Mouse (Mus musculus) myocyte (in vitro differentiated cells): ENCODE results near the gene 4930469K13Rik. TPM values are rescaled to one million over a fixed set of nuclear protein-coding genes. Genes with fewer than 3 reads are reported as not detected.

Experiments used
- H3K27me3 ChIP-seq: one replicate; pipeline ENCODE4 v1.6.1; 2011; ENCODE audit not compliant: control insufficient read depth, insufficient read depth, insufficient read length
- H3K36me3 ChIP-seq: one replicate; pipeline ENCODE4 v1.6.1; 2011; ENCODE audit not compliant: control insufficient read depth, insufficient read depth
- H3K4me2 ChIP-seq: one replicate; pipeline ENCODE4 v1.6.1; 2011; ENCODE audit warnings: low read depth, control low read depth
- H3K4me3 ChIP-seq: one replicate; pipeline ENCODE4 v1.5.1; 2011; ENCODE audit warnings: mild to moderate bottlenecking, control low read depth, moderate library complexity
- H3K79me2 ChIP-seq: one replicate; pipeline ENCODE4 v1.6.1; 2011; ENCODE audit not compliant: control insufficient read depth, insufficient read depth
- H3ac ChIP-seq: one replicate; pipeline ENCODE4 v1.6.1; 2011; ENCODE audit not compliant: control insufficient read depth, insufficient read length
- CEBPB ChIP-seq: IDR thresholded peaks from 2 replicates; pipeline ENCODE4 v1.6.1; 2011; ENCODE audit warnings: mild to moderate bottlenecking, moderate library complexity; ENCODE audit not compliant: poor library complexity, insufficient read depth, severe bottlenecking
- E2F4 ChIP-seq: IDR thresholded peaks from one replicate; pipeline ENCODE4 v1.6.1; 2011; ENCODE audit warnings: mild to moderate bottlenecking, control low read depth, moderate library complexity; ENCODE audit not compliant: insufficient read depth
- MAX ChIP-seq: IDR thresholded peaks from one replicate; pipeline ENCODE4 v1.6.1; 2011; ENCODE audit warnings: low read depth, mild to moderate bottlenecking, control low read depth
- MYOD1 ChIP-seq, 3 experiments: IDR thresholded peaks; one replicate each; pipeline ENCODE4 v1.6.1; 2011; ENCODE audit warnings: control low read depth in 2 of 3, low read depth in 2 of 3, mild to moderate bottlenecking in 2 of 3, moderate library complexity in 1 of 3; ENCODE audit not compliant: insufficient read length in 2 of 3, control insufficient read depth in 1 of 3
- MYOG ChIP-seq, 3 experiments: IDR thresholded peaks; one replicate each; pipeline ENCODE4 v1.6.1; 2011; ENCODE audit warnings: control low read depth in 2 of 3, low read depth in 2 of 3, mild to moderate bottlenecking in 2 of 3; ENCODE audit not compliant: insufficient read length in 2 of 3, control insufficient read depth in 1 of 3, insufficient read depth in 1 of 3
- POLR2A ChIP-seq: IDR thresholded peaks from one replicate; pipeline ENCODE4 v1.6.1; 2011; ENCODE audit warnings: low read depth, mild to moderate bottlenecking, control low read depth, moderate library complexity; ENCODE audit not compliant: insufficient read length
- POLR2AphosphoS2 ChIP-seq: IDR thresholded peaks from one replicate; pipeline ENCODE4 v1.6.1; 2011; ENCODE audit warnings: low read depth, control low read depth; ENCODE audit not compliant: insufficient read length
- REST ChIP-seq: IDR thresholded peaks from one replicate; pipeline ENCODE4 v1.6.1; 2011; ENCODE audit warnings: mild to moderate bottlenecking, control low read depth, moderate library complexity; ENCODE audit not compliant: insufficient read depth, insufficient read length
- SRF ChIP-seq: IDR thresholded peaks from one replicate; pipeline ENCODE4 v1.6.1; 2011; ENCODE audit warnings: low read depth; ENCODE audit not compliant: control insufficient read depth, insufficient read length
- TCF12 ChIP-seq: IDR thresholded peaks from one replicate; pipeline ENCODE4 v1.6.1; 2011; ENCODE audit warnings: mild to moderate bottlenecking, control low read depth; ENCODE audit not compliant: poor library complexity, insufficient read depth, severe bottlenecking
- TCF3 ChIP-seq: IDR thresholded peaks from one replicate; pipeline ENCODE4 v1.6.1; 2011; ENCODE audit warnings: low read depth, control low read depth; ENCODE audit not compliant: insufficient read length
- USF1 ChIP-seq: IDR thresholded peaks from one replicate; pipeline ENCODE4 v1.6.1; 2011; ENCODE audit warnings: low read depth, mild to moderate bottlenecking, control low read depth, moderate library complexity
- polyA plus RNA-seq: library from polyadenylated mRNA; unstranded; fragments of >200 nt; fragmentation: generic; extraction: Trizol; gene quantifications from one replicate; pipeline ENCODE4 v1.2.1, GENCODE M21; 2012; ENCODE audit warnings: missing spikeins

Gene 4930469K13Rik
- polyA plus RNA-seq, 1 experiment: not detected

DNA sequence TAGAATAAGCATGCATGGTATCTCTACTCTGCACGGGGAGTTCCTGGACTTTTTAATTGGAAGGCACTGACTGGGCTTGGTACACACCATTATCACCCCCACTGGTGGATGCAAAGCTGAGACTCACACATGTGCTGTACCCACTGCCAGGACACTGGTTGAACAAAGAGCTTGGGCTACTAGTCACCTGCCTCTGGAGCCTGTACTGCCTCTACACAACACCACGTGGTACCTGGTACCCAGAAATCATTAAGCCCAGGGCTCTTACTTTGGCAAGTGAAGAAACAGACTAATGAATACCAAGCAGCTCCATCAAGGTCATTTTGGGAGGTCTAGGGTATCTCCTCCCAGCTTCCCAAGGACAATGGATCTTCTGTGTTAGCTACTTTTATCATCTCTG lies 15.4 kb upstream of the 4930469K13Rik start:
- Histone ChIP-seq H3K79me2 (no peaks in the 10 kb centered on the region), H3K36me3 (no peaks in the 10 kb centered on the region), H3K4me2 (no peak overlapping the region), H3K27me3 (no peaks in the 10 kb centered on the region), H3K4me3 (no peak overlapping the region), H3ac (no peak overlapping the region)
- TF ChIP-seq TCF3 (no peak), POLR2AphosphoS2 (no peak), MYOG (IDR thresholded peaks at IDR 0.05; ENCODE audit: control insufficient read depth in 1 of 3, insufficient read depth in 1 of 3, insufficient read length in 2 of 3, low read depth in 2 of 3) (no peak), MAX (no peak), REST (no peak), TCF12 (no peak)

DNA sequence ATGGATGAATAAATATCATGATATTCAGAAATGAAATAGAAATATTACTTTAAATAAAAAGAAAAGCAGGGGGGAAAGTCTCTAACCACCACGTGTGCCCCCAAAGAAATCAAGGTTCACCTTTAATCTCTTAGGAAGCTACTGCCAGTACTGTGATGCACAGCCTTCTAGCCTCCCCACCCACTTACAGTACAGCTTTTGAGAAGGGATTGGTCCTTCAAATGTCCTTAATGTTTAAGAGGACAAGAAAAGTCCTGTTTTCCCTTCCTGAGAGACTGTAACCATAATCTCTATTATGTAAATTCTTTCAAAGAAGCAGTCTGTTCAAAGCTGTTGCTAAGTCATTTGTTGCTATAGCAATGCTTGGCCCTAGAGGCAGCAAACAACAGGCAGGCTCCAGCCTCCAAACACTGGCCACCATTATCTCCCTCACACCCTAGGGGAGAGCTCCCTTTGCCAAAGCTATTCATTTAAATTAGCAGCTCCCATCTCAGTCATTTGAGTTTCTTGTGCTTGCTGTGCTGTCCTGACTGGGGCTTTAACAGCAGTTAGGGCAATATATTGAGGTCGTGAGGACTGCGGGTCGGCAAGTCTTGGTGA lies 14.5 kb upstream of the 4930469K13Rik start:
- Histone ChIP-seq H3K36me3 (no peaks in the 10 kb centered on the region), H3K27me3 (no peaks in the 10 kb centered on the region), H3K79me2 (no peaks in the 10 kb centered on the region), H3ac (no peak overlapping the region), H3K4me2 (no peak overlapping the region), H3K4me3 (no peak overlapping the region)
- TF ChIP-seq REST: no peak
- no peak for TF ChIP-seq POLR2A
- TF ChIP-seq MAX: no peak
- no peak for TF ChIP-seq SRF
- TF ChIP-seq E2F4: no peak
- no peak for TF ChIP-seq MYOG (IDR thresholded peaks at IDR 0.05; ENCODE audit: control insufficient read depth in 1 of 3, insufficient read depth in 1 of 3, insufficient read length in 2 of 3, low read depth in 2 of 3)
- TF ChIP-seq POLR2AphosphoS2: no peak
- no peak for TF ChIP-seq TCF3
- TF ChIP-seq TCF12: no peak
- TF ChIP-seq USF1: no peak
- no peak for TF ChIP-seq MYOD1 (IDR thresholded peaks at IDR 0.05; ENCODE audit: control insufficient read depth in 1 of 3, insufficient read length in 2 of 3, low read depth in 2 of 3)
- no peak for TF ChIP-seq CEBPB

DNA sequence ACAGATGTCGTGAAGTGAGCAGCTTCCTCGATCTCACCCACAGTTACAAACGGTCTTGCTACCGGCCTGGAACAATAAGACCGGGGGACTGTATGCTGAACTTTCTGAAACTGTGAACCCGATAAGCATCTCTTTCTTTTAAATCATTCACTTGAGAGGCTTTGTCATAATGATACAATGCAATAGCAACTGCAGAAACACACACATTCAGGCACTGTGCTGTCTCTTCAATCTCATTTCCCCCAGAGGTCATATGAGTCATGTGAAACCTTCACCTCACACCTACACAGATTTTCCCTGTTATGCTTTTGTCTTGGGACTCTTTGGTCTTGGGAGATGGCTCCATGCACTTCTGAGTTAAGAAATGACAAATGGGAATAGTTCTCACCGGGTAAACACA lies 13.6 kb upstream of the 4930469K13Rik start:
- Histone ChIP-seq H3K27me3 (no peaks in the 10 kb centered on the region), H3K4me2 (no peak overlapping the region), H3K79me2 (no peaks in the 10 kb centered on the region), H3ac (no peak overlapping the region), H3K36me3 (no peaks in the 10 kb centered on the region), H3K4me3 (no peak overlapping the region)
- TF ChIP-seq POLR2A: no peak
- no peak for TF ChIP-seq REST
- TF ChIP-seq CEBPB: no peak
- TF ChIP-seq TCF12: no peak
- no peak for TF ChIP-seq SRF
- no peak for TF ChIP-seq USF1
- no peak for TF ChIP-seq MAX
- TF ChIP-seq POLR2AphosphoS2: no peak
- TF ChIP-seq TCF3: no peak
- no peak for TF ChIP-seq MYOD1 (IDR thresholded peaks at IDR 0.05; ENCODE audit: control insufficient read depth in 1 of 3, insufficient read length in 2 of 3, low read depth in 2 of 3)
- TF ChIP-seq E2F4: no peak
- no peak for TF ChIP-seq MYOG (IDR thresholded peaks at IDR 0.05; ENCODE audit: control insufficient read depth in 1 of 3, insufficient read depth in 1 of 3, insufficient read length in 2 of 3, low read depth in 2 of 3)

DNA sequence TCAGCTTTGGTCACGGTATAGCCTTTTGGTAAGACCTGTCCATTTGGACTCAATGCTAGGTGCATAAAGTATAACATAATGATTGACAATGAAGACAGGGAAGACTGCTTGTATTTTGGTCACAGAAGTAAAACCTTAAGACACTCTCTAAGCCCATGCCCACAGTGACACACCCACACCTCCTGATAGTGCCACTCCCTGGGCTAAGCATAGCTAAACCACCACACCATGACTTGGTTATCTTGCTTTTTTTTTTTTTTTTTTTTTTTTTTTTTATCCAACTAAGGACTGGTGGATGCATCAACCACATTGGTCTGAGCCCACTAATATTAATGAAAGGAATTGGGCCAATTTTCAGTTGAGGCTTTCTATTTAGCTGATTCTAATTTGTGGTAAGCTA lies 10.9 kb upstream of the 4930469K13Rik start:
- Histone ChIP-seq H3K4me3 (no peak overlapping the region), H3K36me3 (no peaks in the 10 kb centered on the region), H3K4me2 (no peak overlapping the region), H3K79me2 (no peaks in the 10 kb centered on the region), H3K27me3 (no peaks in the 10 kb centered on the region), H3ac (no peak overlapping the region)
- TF ChIP-seq SRF: no peak
- no peak for TF ChIP-seq CEBPB
- TF ChIP-seq MYOD1 (IDR thresholded peaks at IDR 0.05; ENCODE audit: control insufficient read depth in 1 of 3, insufficient read length in 2 of 3, low read depth in 2 of 3): no peak
- TF ChIP-seq TCF12: no peak
- TF ChIP-seq MAX: no peak
- TF ChIP-seq MYOG (IDR thresholded peaks at IDR 0.05; ENCODE audit: control insufficient read depth in 1 of 3, insufficient read depth in 1 of 3, insufficient read length in 2 of 3, low read depth in 2 of 3): no peak
- TF ChIP-seq E2F4: no peak
- no peak for TF ChIP-seq TCF3
- no peak for TF ChIP-seq POLR2AphosphoS2
- TF ChIP-seq USF1: no peak
- no peak for TF ChIP-seq POLR2A
- no peak for TF ChIP-seq REST
